Mouse (Mus musculus) left cerebral cortex, postnatal 10 days (tissue): ENCODE data around the gene Prrc2a. TPM values are rescaled to one million over a fixed set of nuclear protein-coding genes. Genes with fewer than 3 reads are reported as not detected.

Experiments
- DNase-seq, 2 experiments: peaks; one replicate each; pipeline ENCODE4 v3.0.0; 2021 to 2022; ENCODE audit warnings: low spot score in 2 of 2, mixed read lengths in 1 of 2; ENCODE audit errors: extremely low spot score in 1 of 2
- intact Hi-C: fragments of 180-260 bp; cut with DNase I; formaldehyde crosslinking; loops from one replicate; pipeline ENCODE4 v1.15.1; 2025
- total RNA-seq, 2 experiments: library from RNA; stranded (reverse); gene quantifications; 2 replicates each; pipeline ENCODE4 v1.2.3; 2021

Prrc2a gene
- total RNA-seq, 2 experiments from 2014 or later: 261 to 270 TPM

GRCm38 (mm10) chr17:35192924-35193323, 28.2 kb upstream of the Prrc2a start:
- no peak for DNase-seq
- intact Hi-C loops: no loop called here

GRCm38 (mm10) chr17:35191723-35192122, 27.0 kb upstream of the Prrc2a start:
- no peak for DNase-seq
- intact Hi-C loops: no loop called here

GRCm38 (mm10) chr17:35190096-35190495, 25.4 kb upstream of the Prrc2a start:
- no peak for DNase-seq
- intact Hi-C loops: no loop called here

- intact Hi-C loops: no loop called here
- no peak for DNase-seq
Measured at GRCm38 (mm10) chr17:35189186-35189585, 24.5 kb upstream of the Prrc2a start.

GRCm38 (mm10) chr17:35187959-35188610, 23.4 kb upstream of the Prrc2a start, which contains the start of gene Lst1:
Lst1 (minus strand) TSS chr17:35188439.
- intact Hi-C loops: no loop called here
- DNase-seq: no peak

GRCm38 (mm10) chr17:35187345-35187744, 22.6 kb upstream of the Prrc2a start:
- DNase-seq: no peak
- intact Hi-C loops: no loop called here

GRCm38 (mm10) chr17:35186681-35187080, 22.0 kb upstream of the Prrc2a start:
- DNase-seq: no peak
- intact Hi-C loops: no loop called here

GRCm38 (mm10) chr17:35185639-35186611, 21.2 kb upstream of the Prrc2a start:
- peak in 1 of 2 experiments; percentile 75 for DNase-seq
- intact Hi-C loops: no loop called here

- no peak for DNase-seq
- intact Hi-C loops: no loop called here
Measured at GRCm38 (mm10) chr17:35180093-35180492, 15.4 kb upstream of the Prrc2a start.

GRCm38 (mm10) chr17:35178528-35178927, 13.8 kb upstream of the Prrc2a start:
- DNase-seq: peak in 1 of 2 experiments; percentile 74

GRCm38 (mm10) chr17:35175968-35176367, 11.3 kb upstream of the Prrc2a start, which contains the start of gene Aif1:
Aif1 (minus strand) TSS chr17:35176068.
- no peak for DNase-seq
- intact Hi-C loops: no loop called here

More at GRCm38 (mm10) chr17:35178528-35178927, 13.8 kb upstream of the Prrc2a start:
- intact Hi-C loops: no loop called here

- DNase-seq: no peak
- intact Hi-C loops: no loop called here
Measured at GRCm38 (mm10) chr17:35175382-35175781, 10.7 kb upstream of the Prrc2a start.

- DNase-seq: no peak
- intact Hi-C loops: no loop called here
Measured at GRCm38 (mm10) chr17:35174201-35174977, 9.7 kb upstream of the Prrc2a start.

- intact Hi-C loops: no loop called here
- DNase-seq: no peak
Measured at GRCm38 (mm10) chr17:35173329-35173728, 8.6 kb upstream of the Prrc2a start.

GRCm38 (mm10) chr17:35172445-35173234, 7.9 kb upstream of the Prrc2a start:
- intact Hi-C loops: no loop called here
- DNase-seq: no peak

- intact Hi-C loops: loop anchor here (1.0 kb wide), 1 partner anchor 64 kb away; no protein-coding TSS in a partner anchor
- DNase-seq: no peak
Measured at GRCm38 (mm10) chr17:35168541-35169207, 4.0 kb upstream of the Prrc2a start.

GRCm38 (mm10) chr17:35167794-35168193, 3.1 kb upstream of the Prrc2a start:
- intact Hi-C loops: no loop called here
- DNase-seq: no peak
